Mouse (Mus musculus): ENCODE measurements at regions not wholly inside any gene's neighbourhood (a gene's known extent, or its start where the extent isn't known, plus 50 kb on each side); places are given as distances from the start of the nearest gene placed in this dataset.

DNA sequence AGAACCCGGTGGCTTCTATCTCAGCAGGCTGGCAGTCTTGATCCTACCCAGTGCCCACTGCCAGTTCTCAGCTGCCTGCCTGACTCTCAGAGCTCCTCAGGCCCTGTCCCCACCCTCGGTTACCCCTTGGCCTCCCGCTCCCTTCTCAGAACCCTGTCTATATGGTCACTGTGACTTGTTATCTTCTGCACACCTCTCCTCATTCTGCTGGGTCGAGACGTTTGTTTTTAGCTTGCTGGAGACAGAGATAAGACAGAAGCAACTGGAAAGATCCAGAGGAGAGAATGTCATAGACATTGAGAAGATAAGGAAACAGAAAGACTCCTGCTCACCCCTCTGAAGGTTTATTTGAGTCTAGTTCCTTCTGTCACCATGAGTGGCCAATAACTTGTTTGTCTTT lies 53.8 kb upstream of the Phc1 start:
- DNase-seq (ENCODE audit: low spot score) (no peak), ATAC-seq (replicated peaks; ENCODE audit: insufficient number of reproducible peaks, low FRiP score, low TSS enrichment, low read depth) (no peak)
- no peaks in the 10 kb centered on the region for H3K27me3 ChIP-seq (ENCODE audit: control insufficient read depth, insufficient read depth, low read length)
- H3K9me3 ChIP-seq (replicated peaks; ENCODE audit: control insufficient read depth, low read length), result no peaks in the 10 kb centered on the region
- H3K4me3 ChIP-seq (ENCODE audit: low read depth, low read length), result no peak overlapping the region
- WGBS, result 84% methylated on average over 5 of the region's 5 CpGs
- no peak overlapping the region for H3K4me2 ChIP-seq (ENCODE audit: low read depth, low read length)
- H3K27ac ChIP-seq (replicated peaks; ENCODE audit: low read depth, low read length), result no peak overlapping the region
- H3K9ac ChIP-seq (replicated peaks; ENCODE audit: low read length), result no peak overlapping the region
- no peaks in the 10 kb centered on the region for H3K36me3 ChIP-seq (replicated peaks; ENCODE audit: control insufficient read depth, insufficient read depth, low read depth, low read length)
- no peaks in the 10 kb centered on the region; the same call in 1 of the 2 replicates for H3K4me1 ChIP-seq (ENCODE audit: control insufficient read depth, insufficient read depth, low read length)

DNA sequence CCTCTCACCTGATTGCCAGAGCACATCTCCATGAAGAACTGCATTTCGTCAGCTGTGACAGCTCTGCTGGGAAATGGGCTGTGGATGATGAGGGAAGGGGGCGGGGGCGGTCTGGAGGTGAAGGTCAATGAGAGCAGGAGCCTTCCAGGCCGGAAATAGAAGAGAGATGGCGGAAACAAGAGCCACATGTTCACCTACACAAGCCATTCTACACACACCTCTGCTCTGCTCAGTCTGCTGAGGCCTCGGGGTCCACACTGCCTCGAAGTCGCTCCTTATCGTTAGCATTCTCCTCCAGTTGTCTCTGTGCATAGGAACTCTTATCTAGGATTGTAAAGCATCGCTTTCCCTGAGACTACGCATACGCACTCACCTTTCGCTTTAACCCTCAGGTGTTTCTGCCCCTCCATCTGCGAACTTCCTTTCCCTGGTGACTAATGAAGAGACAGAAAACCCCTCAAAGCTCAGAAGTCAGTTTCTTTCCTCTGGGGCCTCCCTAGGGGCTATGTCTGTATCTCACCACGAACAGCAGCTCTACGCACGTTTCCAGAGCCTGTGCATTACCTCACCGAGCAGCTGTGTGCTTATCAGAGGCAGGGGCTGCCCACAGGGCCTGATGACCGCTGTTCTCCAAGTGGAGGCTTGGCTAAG lies 53.0 kb upstream of the Phc1 start:
- H3K4me2 ChIP-seq (ENCODE audit: low read depth, low read length), result no peak overlapping the region
- H3K9me3 ChIP-seq (replicated peaks; ENCODE audit: control insufficient read depth, low read length), result no peaks in the 10 kb centered on the region
- no peak overlapping the region; the same call in 1 of the 2 replicates for H3K9ac ChIP-seq (replicated peaks; ENCODE audit: low read length)
- peak; percentile 32; the same call in 1 of the 2 replicates for ATAC-seq (replicated peaks; ENCODE audit: insufficient number of reproducible peaks, low FRiP score, low TSS enrichment, low read depth)
- H3K36me3 ChIP-seq (replicated peaks; ENCODE audit: control insufficient read depth, insufficient read depth, low read depth, low read length), result no peaks in the 10 kb centered on the region
- no peaks in the 10 kb centered on the region for H3K27me3 ChIP-seq (ENCODE audit: control insufficient read depth, insufficient read depth, low read length)
- WGBS, result 58% methylated on average over 19 of the region's 19 CpGs
- H3K4me3 ChIP-seq (ENCODE audit: low read depth, low read length), result no peak overlapping the region
- no peaks in the 10 kb centered on the region; the same call in 1 of the 2 replicates for H3K4me1 ChIP-seq (ENCODE audit: control insufficient read depth, insufficient read depth, low read length)
- peak; percentile 28 for DNase-seq (ENCODE audit: low spot score)
- peak overlapping the region; percentile 28 for H3K27ac ChIP-seq (replicated peaks; ENCODE audit: low read depth, low read length)

DNA sequence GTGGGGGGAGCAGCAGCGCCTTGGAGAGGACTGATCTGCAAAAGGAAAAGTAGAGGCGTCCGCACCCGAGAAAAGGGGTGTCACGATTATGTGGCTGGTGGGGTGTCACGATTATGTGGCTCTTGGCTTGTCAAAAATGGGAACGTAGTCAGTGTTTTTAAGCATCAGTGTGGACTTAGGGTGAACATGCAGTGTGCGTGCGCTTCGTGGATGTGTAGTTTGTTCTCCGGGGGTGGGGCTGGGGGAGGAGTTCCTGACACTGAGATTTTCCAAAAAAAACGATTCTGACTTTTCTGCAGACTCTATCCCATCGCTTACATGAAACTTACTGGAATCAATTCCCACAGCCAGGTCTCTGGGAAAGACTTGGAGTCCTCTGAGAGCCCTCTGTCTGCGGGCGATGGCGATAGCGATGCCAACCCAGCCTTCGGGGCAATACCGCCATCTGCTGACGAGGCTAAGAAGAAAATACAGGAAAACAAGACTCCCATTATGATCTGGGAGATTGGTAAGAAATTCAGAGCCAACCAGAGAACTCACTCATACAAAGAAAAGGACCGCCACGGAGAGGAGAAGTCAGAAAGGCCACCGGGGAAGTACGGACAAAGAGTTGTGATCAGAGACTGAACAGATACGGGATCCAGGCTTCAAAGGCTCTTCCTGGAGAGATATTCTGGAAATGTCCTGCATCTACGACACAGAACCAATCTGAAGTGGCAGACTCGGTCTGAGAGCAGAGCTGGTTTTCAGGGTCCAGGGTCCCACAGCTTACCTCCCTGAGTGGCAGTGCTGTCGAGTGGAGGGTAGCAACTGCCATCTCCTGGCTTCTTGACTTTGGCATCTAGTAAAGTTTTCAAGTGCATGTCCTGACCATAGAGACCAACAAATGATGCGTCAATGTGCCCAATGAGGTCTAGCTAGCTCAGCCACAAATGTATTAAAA lies 51.6 kb upstream of the Phc1 start:
- no peak overlapping the region for H3K4me3 ChIP-seq (ENCODE audit: low read depth, low read length)
- DNase-seq (ENCODE audit: low spot score), result peak; percentile 88
- H3K4me1 ChIP-seq (ENCODE audit: control insufficient read depth, insufficient read depth, low read length), result no peaks in the 10 kb centered on the region; the same call in 1 of the 2 replicates
- H3K4me2 ChIP-seq (ENCODE audit: low read depth, low read length), result no peak overlapping the region
- no peaks in the 10 kb centered on the region for H3K27me3 ChIP-seq (ENCODE audit: control insufficient read depth, insufficient read depth, low read length)
- H3K9ac ChIP-seq (replicated peaks; ENCODE audit: low read length), result peak overlapping the region; percentile 55
- WGBS, result 37% methylated on average over 29 of the region's 29 CpGs
- no peaks in the 10 kb centered on the region for H3K9me3 ChIP-seq (replicated peaks; ENCODE audit: control insufficient read depth, low read length)
- no peak overlapping the region; the same call in 1 of the 2 replicates for H3K27ac ChIP-seq (replicated peaks; ENCODE audit: low read depth, low read length)
- no peaks in the 10 kb centered on the region for H3K36me3 ChIP-seq (replicated peaks; ENCODE audit: control insufficient read depth, insufficient read depth, low read depth, low read length)
- ATAC-seq (replicated peaks; ENCODE audit: insufficient number of reproducible peaks, low FRiP score, low TSS enrichment, low read depth), result peak; percentile 50; the same call in 1 of the 2 replicates

DNA sequence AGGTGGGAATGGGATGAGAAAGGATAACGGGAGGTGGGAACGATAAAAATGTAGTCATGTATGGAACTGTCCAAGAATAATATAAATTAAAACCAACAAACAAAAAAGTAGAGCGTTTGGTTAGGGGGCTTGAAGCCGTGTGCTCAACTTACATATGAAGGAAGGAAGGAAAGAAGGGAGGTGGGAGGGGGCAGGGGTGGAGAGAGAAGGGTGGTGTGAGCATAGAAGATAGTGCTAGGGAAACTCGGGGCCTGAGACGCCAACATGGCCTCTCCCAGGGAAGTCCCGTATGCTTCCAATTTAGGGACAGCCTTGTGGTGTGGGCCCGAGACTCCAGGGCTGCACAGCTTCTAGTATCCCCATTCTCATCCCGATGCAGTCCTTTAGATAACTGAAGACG lies 50.8 kb upstream of the Phc1 start:
- no peaks in the 10 kb centered on the region for H3K9me3 ChIP-seq (replicated peaks; ENCODE audit: control insufficient read depth, low read length)
- DNase-seq (ENCODE audit: low spot score) (no peak), ATAC-seq (replicated peaks; ENCODE audit: insufficient number of reproducible peaks, low FRiP score, low TSS enrichment, low read depth) (no peak)
- no peaks in the 10 kb centered on the region; the same call in 1 of the 2 replicates for H3K4me1 ChIP-seq (ENCODE audit: control insufficient read depth, insufficient read depth, low read length)
- H3K4me3 ChIP-seq (ENCODE audit: low read depth, low read length), result no peak overlapping the region
- H3K4me2 ChIP-seq (ENCODE audit: low read depth, low read length), result no peak overlapping the region
- H3K36me3 ChIP-seq (replicated peaks; ENCODE audit: control insufficient read depth, insufficient read depth, low read depth, low read length), result no peaks in the 10 kb centered on the region
- H3K27me3 ChIP-seq (ENCODE audit: control insufficient read depth, insufficient read depth, low read length), result no peaks in the 10 kb centered on the region
- no peak overlapping the region for H3K9ac ChIP-seq (replicated peaks; ENCODE audit: low read length)
- H3K27ac ChIP-seq (replicated peaks; ENCODE audit: low read depth, low read length), result no peak overlapping the region
- 60% methylated on average over 10 of the region's 10 CpGs for WGBS

DNA sequence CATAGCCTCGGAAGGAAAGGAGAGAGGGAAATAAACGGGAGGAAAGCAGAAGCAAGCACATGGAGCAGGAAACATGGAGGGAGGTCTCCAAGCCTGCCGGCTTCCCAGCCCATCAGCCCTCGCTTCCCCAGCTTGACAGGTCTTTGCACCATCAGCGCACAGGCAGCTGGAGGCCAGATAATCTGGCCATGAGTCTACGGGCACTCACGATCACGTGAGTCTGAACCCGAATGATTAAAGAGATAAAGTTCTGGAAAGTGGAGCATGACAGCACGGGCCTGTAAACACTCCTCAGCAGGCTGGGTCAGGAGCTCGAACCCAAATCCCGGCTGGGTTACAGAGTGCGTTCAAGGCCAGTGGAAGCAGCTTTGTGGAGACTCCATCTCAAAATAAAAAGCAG lies 50.4 kb upstream of the Phc1 start:
- H3K9ac ChIP-seq (replicated peaks; ENCODE audit: low read length), result no peak overlapping the region
- H3K9me3 ChIP-seq (replicated peaks; ENCODE audit: control insufficient read depth, low read length), result no peaks in the 10 kb centered on the region
- H3K36me3 ChIP-seq (replicated peaks; ENCODE audit: control insufficient read depth, insufficient read depth, low read depth, low read length), result no peaks in the 10 kb centered on the region
- DNase-seq (ENCODE audit: low spot score), result no peak
- no peak overlapping the region for H3K27ac ChIP-seq (replicated peaks; ENCODE audit: low read depth, low read length)
- 82% methylated on average over 13 of the region's 13 CpGs for WGBS
- H3K4me2 ChIP-seq (ENCODE audit: low read depth, low read length), result no peak overlapping the region
- no peaks in the 10 kb centered on the region; the same call in 1 of the 2 replicates for H3K4me1 ChIP-seq (ENCODE audit: control insufficient read depth, insufficient read depth, low read length)
- no peaks in the 10 kb centered on the region for H3K27me3 ChIP-seq (ENCODE audit: control insufficient read depth, insufficient read depth, low read length)
- no peak overlapping the region for H3K4me3 ChIP-seq (ENCODE audit: low read depth, low read length)
- ATAC-seq (replicated peaks; ENCODE audit: insufficient number of reproducible peaks, low FRiP score, low TSS enrichment, low read depth), result no peak
